Mouse (Mus musculus) large intestine, adult 2 months (tissue): ENCODE results near the gene Ltk. TPM values are rescaled to one million over a fixed set of nuclear protein-coding genes. Genes with fewer than 3 reads are reported as not detected.
A peak's percentile ranks its signal among the peaks of the same experiment; 100 is the strongest.

Experiments used
- DNase-seq: peaks from one replicate; pipeline ENCODE4 v3.0.0-alpha.2; 2012; ENCODE audit warnings: low read depth, low spot score
- WGBS: fragments of 180-500 bp; shearing (Covaris S2); methylation state at CpG from one replicate; pipeline ENCODE4 v1.1.7; 2018; 5-methylcytosine and 5-hydroxymethylcytosine counted together
- polyA plus RNA-seq: library from polyadenylated mRNA; depleted of rRNA; stranded (reverse); fragments of >200 nt; gene quantifications from 2 replicates; pipeline ENCODE4 v1.2.3, GENCODE M21; 2012; rRNA removed

Gene Ltk
- 2.1 and 3.0 TPM in 2 replicates for polyA plus RNA-seq

- 21% methylated on average over 9 of the region's 9 CpGs for WGBS
Observed at GRCm38 (mm10) chr2:119760251-119760650, at the start of gene Ltk. TSS of gene Ltk (minus strand) at chr2:119760431.

DNA sequence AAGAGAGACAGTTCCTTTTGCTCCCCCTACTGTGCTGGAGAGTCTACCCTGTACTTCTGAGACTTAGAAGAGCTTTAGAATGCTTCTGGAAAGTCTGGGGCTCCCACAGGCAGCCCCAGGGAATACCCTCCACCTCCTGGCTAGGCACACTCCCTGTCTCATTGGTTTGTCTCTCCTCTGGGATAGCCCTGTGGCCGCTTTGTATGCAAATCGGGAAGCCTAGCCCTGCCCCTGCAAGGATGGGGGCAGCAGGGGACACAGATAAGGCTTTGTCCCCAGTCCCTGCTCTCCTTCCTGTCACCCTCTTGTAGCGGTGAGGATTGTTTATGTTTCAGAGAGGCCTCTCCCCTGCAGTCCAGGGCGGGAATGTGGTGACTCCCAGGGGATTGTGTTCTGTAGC lies 48.6 kb upstream of the Ltk start:
- 77% methylated on average over 4 of the region's 4 CpGs for WGBS
- no peak for DNase-seq

More at GRCm38 (mm10) chr2:119760251-119760650, at the start of gene Ltk:
- DNase-seq: no peak

DNA sequence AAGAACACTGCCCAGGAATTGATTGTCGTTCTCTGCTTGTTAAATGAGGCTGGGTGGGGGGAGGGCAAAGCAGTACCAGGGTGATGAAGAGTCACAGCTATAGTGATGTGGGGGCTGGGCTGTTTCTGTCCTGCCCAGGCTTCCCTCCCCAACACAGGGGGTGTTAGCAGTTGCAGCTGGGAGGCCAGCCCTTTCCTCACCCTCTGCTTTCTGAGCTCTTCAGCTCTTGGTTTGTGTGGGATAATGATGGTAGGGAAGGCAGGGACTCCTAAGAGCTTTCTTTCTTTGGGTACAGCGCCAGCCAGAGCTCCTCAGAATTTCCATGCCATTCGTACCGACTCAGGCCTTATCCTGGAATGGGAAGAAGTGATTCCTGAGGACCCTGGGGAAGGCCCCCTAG lies 48.2 kb upstream of the Ltk start:
- DNase-seq: no peak
- WGBS: 70% methylated on average over 4 of the region's 4 CpGs

GRCm38 (mm10) chr2:119805536-119805935 lies 45.3 kb upstream of the Ltk start:
- WGBS: 85% methylated on average over 8 of the region's 8 CpGs
- DNase-seq: no peak

GRCm38 (mm10) chr2:119804776-119805175 lies 44.5 kb upstream of the Ltk start:
- WGBS: 82% methylated on average over 9 of the region's 9 CpGs
- no peak for DNase-seq

- no peak for DNase-seq
- 86% methylated on average over 5 of the region's 5 CpGs for WGBS
Observed at GRCm38 (mm10) chr2:119804275-119804628, 44.0 kb upstream of the Ltk start.

DNA sequence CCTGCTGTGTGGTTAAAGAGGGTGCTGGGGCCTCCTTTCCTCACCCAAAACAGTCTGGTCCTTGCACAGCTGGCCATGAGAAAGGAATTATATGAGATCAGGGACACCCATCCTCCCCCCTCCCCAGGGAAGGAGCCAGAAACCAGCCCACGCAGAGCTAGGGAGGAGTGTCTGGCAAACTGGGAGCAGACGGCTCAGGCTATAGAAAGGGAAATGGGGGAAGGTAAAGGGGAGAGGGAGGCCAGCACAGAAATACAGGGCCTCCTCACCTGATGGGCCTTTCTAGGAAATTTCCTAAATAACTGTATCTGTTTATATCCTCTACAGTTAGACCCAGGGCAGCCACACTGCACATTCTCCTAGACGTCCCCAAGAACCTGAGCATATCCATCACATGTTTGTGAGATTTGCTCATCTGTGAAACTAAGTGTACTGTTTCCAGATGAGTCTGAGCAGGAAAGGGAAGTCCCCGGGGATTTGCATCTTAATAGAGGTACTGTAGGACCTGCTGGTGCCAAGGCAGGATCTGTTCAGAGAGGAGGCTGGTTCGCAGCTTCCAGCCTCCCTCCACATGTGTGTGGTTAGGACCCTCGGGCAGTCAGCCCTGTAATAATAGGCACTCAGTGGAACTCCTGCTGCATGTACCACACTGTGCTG lies 43.5 kb upstream of the Ltk start:
- DNase-seq: no peak
- 73% methylated on average over 6 of the region's 6 CpGs for WGBS

DNA sequence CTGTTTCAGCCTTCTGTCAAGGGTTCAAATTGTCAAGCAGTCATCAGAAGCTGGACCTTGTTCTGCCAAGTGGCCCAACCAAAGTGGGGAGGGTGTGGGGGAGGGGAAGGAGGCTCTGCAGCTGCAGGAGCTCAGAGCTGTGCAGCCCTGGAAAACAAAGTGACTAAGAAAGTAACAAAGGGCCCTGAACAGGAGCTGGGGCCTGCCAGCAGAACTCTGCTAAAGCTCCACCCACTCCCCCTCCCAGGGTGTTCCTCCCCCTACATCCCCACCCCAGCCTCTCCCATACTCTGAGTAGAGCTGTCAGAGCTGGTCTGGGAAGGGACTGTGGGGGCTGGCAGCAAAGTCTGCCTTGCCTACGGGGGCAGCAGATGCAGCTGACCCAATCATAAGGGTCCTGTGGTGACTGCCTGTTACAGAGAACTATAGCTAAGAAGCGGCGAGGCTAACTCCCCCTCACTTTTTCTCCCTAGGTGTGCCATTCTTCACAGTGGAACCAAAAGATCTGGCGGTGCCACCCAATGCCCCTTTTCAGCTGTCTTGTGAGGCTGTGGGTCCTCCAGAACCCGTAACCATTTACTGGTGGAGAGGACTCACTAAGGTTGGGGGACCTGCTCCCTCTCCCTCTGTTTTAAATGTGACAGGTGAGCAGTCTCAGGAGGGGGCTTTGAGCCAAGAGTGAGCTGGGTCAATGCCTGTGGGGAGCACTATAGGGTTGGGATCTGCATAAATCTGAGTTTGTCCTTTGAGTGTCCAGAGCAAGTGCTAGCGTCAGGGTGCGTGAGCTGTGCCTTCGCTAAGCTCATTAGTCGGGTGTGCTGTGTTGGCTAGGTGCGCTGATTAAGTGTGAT lies 42.8 kb upstream of the Ltk start:
- 86% methylated on average over 10 of the region's 10 CpGs for WGBS
- DNase-seq: no peak

DNA sequence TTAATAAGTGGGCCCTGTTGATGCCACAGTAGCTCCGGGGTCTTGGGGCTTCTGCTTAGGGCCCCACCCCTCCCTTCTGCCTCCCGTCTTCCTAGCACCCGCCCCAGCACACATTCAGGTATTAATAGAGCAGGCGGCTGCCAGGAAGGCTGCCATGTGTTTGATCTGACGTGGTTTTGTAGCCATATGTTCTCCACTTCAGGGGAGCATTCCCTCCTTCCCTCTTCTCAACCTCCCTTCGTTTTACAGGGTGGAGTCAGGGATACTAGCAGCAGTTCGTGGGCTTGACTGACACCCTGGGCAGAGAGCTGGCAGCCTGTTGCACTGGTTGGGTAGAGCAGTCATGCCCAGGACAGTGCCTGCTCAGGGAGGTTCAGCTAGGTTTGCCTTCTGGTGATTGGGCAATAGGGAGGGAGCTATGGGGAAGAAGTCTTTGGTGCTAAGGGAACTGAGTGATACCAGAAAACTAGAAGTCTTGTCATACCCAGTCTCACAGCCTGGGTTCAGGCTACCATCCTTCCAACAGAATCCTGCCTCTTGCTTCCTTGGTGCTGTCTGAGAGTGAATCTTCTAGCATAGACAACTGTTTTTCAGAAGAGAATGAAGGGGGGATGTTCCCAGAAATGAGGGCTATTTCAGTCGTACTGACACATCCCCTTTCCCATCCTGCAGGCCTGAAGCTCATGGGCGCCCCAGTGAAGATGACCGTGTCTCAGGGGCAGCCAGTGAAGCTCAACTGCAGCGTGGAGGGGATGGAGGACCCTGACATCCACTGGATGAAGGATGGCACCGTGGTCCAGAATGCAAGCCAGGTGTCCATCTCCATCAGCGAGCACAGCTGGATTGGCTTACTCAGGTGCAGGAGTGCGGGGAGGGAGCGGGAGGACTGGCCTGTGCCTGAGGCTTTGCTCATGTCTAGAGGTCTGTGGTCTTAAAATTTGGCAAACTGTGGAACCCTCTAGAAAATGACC lies 40.9 kb upstream of the Ltk start:
- no peak for DNase-seq
- WGBS: 70% methylated on average over 15 of the region's 15 CpGs

- DNase-seq: no peak
- WGBS: 1% methylated on average over 27 of the region's 27 CpGs
Observed at GRCm38 (mm10) chr2:119799961-119800550, 39.8 kb upstream of the Ltk start.

- WGBS: under 1% methylated on average over 63 of the region's 89 CpGs
- DNase-seq: no peak
Observed at GRCm38 (mm10) chr2:119799181-119799960, 39.1 kb upstream of the Ltk start.

DNA sequence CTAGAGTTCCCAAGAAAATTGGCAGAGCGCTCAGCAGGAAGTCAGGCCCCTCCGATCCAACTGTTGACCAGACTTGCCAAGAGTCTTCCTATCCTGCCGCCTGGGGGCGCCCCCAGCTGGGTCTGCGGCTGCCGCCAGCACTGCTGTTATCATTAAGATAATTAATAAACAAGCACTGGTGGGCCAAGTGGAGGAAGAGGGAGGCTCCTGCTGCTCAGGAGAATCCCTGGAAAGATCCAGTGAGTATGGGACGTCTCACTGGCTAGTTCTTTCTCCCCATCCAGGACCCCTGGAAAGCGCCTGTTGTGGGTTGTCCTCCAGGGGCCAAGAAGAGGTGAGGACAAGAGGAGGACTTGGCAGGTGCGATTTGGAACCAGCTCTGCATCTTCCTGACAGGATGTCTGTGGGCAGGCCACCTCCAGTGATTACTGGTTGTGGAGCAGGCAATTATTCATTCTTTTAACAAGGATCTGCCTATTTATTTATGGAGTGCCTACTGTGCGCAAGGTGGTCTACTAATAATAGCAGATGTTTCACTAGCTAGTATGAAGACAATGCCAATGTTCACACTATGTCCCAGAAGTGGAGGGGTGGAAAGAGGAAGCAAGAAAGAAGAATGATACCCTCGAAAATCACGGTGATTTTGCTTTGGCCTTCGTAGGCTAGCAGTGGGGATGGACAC lies 38.2 kb upstream of the Ltk start:
- DNase-seq: no peak
- WGBS: 14% methylated on average over 13 of the region's 13 CpGs

GRCm38 (mm10) chr2:119797279-119797783 lies 37.1 kb upstream of the Ltk start, which contains the start of gene Tyro3:
TSS of gene Tyro3 (plus strand) at chr2:119797733.
- WGBS: 79% methylated on average over 5 of the region's 5 CpGs
- no peak for DNase-seq

- WGBS: 87% methylated on average over 2 of the region's 2 CpGs
- no peak for DNase-seq
Observed at GRCm38 (mm10) chr2:119789996-119790395, 29.8 kb upstream of the Ltk start.

DNA sequence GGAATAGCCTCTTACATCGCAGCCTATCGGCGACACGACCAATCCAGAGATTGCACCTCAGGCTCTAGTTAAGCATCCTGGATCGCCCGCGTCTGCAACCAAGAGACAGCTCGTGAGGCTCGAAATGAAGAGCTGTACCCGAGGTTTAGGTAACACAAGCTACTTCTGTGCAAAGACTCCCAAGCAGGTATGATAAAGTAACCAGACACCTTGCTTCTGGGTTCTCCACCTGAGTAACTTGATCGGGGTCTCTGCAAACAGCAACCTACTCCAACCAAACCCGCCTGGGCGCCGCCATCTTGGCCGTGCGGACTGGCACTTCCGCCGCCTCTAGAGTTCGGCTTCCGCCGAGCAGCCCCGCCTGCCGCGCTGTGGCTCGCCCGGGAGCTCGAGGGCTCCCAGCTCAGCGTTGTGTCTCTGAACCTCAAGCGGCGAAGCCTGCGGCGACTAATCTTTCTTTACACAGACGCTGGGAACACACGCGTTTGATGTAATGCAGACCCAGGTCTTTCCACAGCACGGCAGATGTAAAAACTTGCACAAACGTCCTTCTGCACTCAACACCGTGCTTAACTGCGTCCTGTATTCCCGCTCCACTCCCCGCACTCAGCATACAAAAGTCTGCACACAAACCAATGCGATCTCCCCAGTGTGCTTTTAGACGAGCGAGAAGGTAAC lies 27.1 kb upstream of the Ltk start, which contains the start of gene Rpap1:
Gene Rpap1 (minus strand): TSS at position 332 of the 678 bp plus-strand sequence.
- peak; percentile 43 for DNase-seq
- WGBS: under 1% methylated on average over 44 of the region's 44 CpGs

- no peak for DNase-seq
- WGBS: 91% methylated on average over 6 of the region's 6 CpGs
Observed at GRCm38 (mm10) chr2:119767246-119767645, 7.0 kb upstream of the Ltk start.

DNA sequence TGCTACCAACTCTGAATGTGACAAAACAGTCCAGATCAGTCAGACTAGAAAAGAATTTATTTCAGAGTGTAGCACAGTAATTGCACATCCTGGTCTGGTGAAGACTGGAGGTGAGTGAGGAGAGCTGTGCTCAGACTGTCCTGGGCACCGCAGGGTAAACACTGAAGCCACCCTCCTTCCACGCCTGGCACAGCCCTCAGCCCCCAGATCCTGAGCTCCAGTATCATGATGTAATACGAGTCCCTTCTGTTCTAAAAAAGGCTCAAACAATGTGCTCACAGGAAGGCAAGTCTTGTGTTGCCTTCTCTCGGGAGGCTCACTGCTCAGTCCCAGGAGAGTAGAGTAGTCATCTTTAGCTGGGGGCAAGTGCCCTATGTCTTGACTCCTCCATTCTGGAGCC lies 3.7 kb upstream of the Ltk start:
- no peak for DNase-seq
- 83% methylated on average over 4 of the region's 4 CpGs for WGBS
